Mouse (Mus musculus): ENCODE measurements around the gene Zfp108. TPM values are rescaled to one million over a fixed set of nuclear protein-coding genes. Genes with fewer than 3 reads are reported as not detected.

Zfp108 gene
- total and polyA plus RNA-seq, 3 experiments = 0.22 to 0.30 TPM; not detected in 1

DNA sequence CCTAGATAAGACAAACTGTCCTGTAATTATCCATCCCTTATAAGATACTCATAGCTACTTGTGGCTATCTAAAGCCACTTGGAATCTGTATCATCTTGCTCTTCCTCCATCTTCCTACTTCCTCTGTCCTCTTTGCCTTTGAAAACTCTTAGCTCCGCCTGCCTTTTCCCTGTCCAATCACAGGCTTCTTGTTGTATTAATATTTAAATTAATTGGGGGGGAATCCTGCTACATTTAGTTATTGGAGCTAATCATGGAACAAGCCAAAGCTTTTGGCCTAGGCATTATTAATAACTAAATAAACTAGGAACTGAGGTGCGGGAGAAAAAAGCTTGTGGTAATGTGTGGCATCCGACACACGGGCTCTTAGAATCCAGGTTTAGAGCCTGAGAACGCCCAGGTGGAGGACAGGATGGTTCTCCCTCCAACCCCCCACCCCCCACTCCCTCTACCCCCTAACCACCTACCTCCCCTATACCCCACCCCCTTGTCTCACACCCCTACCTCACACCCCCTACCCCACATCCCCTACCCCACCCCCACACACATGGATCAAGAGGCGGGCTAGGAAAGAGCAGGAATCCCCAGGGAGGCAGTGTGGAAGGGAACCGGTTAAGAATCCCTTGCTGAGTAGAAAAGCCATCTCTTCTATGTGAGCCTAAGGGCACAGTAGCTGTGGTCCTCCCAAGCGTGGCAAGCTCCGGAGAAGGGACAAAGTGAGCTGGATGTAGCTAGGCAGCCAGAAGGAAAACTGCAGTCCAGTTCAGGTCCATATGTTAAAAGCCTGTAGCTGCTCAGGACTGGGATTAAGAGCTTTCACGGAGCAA lies 25.6 kb downstream of the Zfp108 start:
- ATAC-seq (ENCODE audit: extremely low read depth, insufficient number of reproducible peaks, low FRiP score, poor library complexity, severe bottlenecking) (no peak), DNase-seq (ENCODE audit: low spot score) (no peak)
- peaks cover 8% of the 10 kb centered on the region for H3K27me3 ChIP-seq (ENCODE audit: insufficient read depth, low read length)
- TF ChIP-seq POLR2AphosphoS5 (IDR thresholded peaks at IDR 0.05; ENCODE audit: insufficient replicate concordance, low read depth, low read length) (no peak), TAL1 (conservative IDR thresholded peaks at IDR 0.05; ENCODE audit: low read depth, low read length) (no peak), GATA1 (IDR thresholded peaks at IDR 0.05; ENCODE audit: borderline replicate concordance, low read length) (no peak), CTCF (IDR thresholded peaks at IDR 0.05; ENCODE audit: low read depth, low read length) (no peak), GATA2 (IDR thresholded peaks at IDR 0.05; ENCODE audit: borderline replicate concordance, low read depth, low read length) (no peak)
- no peaks in the 10 kb centered on the region for H3K36me3 ChIP-seq (replicated peaks)
- no peaks in the 10 kb centered on the region for H3K9me3 ChIP-seq (replicated peaks)
- H3K4me3 ChIP-seq (ENCODE audit: low read depth, low read length) = no peak overlapping the region
- H3K4me1 ChIP-seq (ENCODE audit: insufficient read depth, low read depth, low read length) = no peaks in the 10 kb centered on the region

DNA sequence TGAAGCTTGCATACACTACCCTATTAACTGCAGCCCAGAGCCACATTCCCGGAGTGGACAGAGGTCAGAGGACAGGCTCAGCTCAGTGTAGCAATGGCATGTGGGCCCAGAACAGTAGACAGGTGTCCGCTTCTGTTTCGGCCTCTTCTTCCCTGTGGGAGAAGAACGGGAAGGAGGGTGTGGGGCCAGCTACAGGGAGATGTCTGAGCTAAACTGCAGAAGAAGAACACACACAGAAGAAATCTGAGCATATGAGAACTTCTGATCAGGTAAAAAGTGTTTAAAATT lies 26.2 kb downstream of the Zfp108 start:
- Histone ChIP-seq H3K27me3 (ENCODE audit: insufficient read depth, low read length) (peaks cover 8% of the 10 kb centered on the region), H3K9me3 (replicated peaks) (no peaks in the 10 kb centered on the region), H3K36me3 (replicated peaks) (no peaks in the 10 kb centered on the region), H3K4me3 (ENCODE audit: low read depth, low read length) (no peak overlapping the region), H3K4me1 (ENCODE audit: insufficient read depth, low read depth, low read length) (no peaks in the 10 kb centered on the region)
- ATAC-seq (ENCODE audit: extremely low read depth, insufficient number of reproducible peaks, low FRiP score, poor library complexity, severe bottlenecking) = no peak
- TF ChIP-seq TAL1 (conservative IDR thresholded peaks at IDR 0.05; ENCODE audit: low read depth, low read length) (no peak), GATA2 (IDR thresholded peaks at IDR 0.05; ENCODE audit: borderline replicate concordance, low read depth, low read length) (no peak), CTCF (IDR thresholded peaks at IDR 0.05; ENCODE audit: low read depth, low read length) (no peak), GATA1 (IDR thresholded peaks at IDR 0.05; ENCODE audit: borderline replicate concordance, low read length) (no peak), POLR2AphosphoS5 (IDR thresholded peaks at IDR 0.05; ENCODE audit: insufficient replicate concordance, low read depth, low read length) (no peak)
- no peak for DNase-seq (ENCODE audit: low spot score)

DNA sequence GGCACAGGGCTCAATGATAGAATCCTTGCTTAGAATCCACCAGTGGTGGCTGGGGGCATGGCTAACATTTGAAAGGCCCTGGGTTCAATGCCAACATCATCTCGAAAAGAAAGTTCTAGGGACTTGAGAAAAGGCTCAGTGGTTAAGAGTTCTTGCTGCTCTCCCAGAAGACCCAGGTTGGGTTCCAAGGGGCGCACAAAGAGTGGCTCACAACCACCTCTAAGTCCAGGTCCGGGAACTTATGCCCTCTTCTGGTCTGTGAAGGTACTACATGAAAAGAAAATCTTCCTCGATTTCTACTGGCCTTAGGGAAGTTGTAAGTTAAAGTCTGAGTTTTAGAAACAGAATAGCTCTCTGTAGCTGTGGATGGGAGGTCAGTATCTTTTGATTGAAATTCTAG lies 31.5 kb downstream of the Zfp108 start:
- 0 out of 2 replicates have a peak, but pooled peaks cover 2% of the 10 kb centered on the region for H3K27me3 ChIP-seq (ENCODE audit: insufficient read depth, low read length)
- H3K4me3 ChIP-seq (ENCODE audit: low read depth, low read length) = no peak overlapping the region
- TF ChIP-seq GATA1 (IDR thresholded peaks at IDR 0.05; ENCODE audit: borderline replicate concordance, low read length) (no peak), GATA2 (IDR thresholded peaks at IDR 0.05; ENCODE audit: borderline replicate concordance, low read depth, low read length) (no peak), CTCF (IDR thresholded peaks at IDR 0.05; ENCODE audit: low read depth, low read length) (no peak), TAL1 (conservative IDR thresholded peaks at IDR 0.05; ENCODE audit: low read depth, low read length) (no peak), POLR2AphosphoS5 (IDR thresholded peaks at IDR 0.05; ENCODE audit: insufficient replicate concordance, low read depth, low read length) (no peak)
- 0 out of 2 replicates have a peak, but pooled peaks cover 4% of the 10 kb centered on the region for H3K9me3 ChIP-seq (replicated peaks)
- ATAC-seq (ENCODE audit: extremely low read depth, insufficient number of reproducible peaks, low FRiP score, poor library complexity, severe bottlenecking) (no peak), DNase-seq (ENCODE audit: low spot score) (no peak)
- peaks cover 11% of the 10 kb centered on the region for H3K36me3 ChIP-seq (replicated peaks)
- H3K4me1 ChIP-seq (ENCODE audit: insufficient read depth, low read depth, low read length) = no peaks in the 10 kb centered on the region; the same call in 1 of the 2 replicates

DNA sequence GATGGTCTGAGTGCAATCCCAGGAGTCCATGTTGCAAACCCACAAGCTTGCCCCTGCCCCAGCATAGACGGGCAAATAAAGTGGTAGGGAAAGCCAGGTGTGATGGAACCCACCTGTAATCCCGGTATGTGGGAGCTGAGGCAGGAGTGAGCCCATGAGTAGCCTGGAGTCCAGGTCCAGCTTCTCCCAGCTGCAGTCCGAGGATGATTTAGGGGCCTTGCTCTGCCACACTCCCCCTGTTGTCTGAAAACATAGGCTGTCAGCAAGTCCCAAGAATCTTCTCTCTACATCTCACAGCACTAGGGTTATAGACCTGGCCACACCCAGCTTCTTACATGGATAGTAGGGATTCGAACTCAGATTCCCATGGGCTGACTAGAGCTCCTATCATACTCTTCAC lies 32.3 kb downstream of the Zfp108 start:
- Histone ChIP-seq H3K27me3 (ENCODE audit: insufficient read depth, low read length) (0 out of 2 replicates have a peak, but pooled peaks cover 2% of the 10 kb centered on the region), H3K4me1 (ENCODE audit: insufficient read depth, low read depth, low read length) (no peaks in the 10 kb centered on the region; the same call in 1 of the 2 replicates), H3K36me3 (replicated peaks) (peaks cover 19% of the 10 kb centered on the region), H3K4me3 (ENCODE audit: low read depth, low read length) (no peak overlapping the region), H3K9me3 (replicated peaks) (0 out of 2 replicates have a peak, but pooled peaks cover 8% of the 10 kb centered on the region)
- ATAC-seq (ENCODE audit: extremely low read depth, insufficient number of reproducible peaks, low FRiP score, poor library complexity, severe bottlenecking) (no peak), DNase-seq (ENCODE audit: low spot score) (no peak)
- no peak for TF ChIP-seq GATA1 (IDR thresholded peaks at IDR 0.05; ENCODE audit: borderline replicate concordance, low read length)
- TF ChIP-seq POLR2AphosphoS5 (IDR thresholded peaks at IDR 0.05; ENCODE audit: insufficient replicate concordance, low read depth, low read length) = no peak
- no peak for TF ChIP-seq CTCF (IDR thresholded peaks at IDR 0.05; ENCODE audit: low read depth, low read length)
- TF ChIP-seq GATA2 (IDR thresholded peaks at IDR 0.05; ENCODE audit: borderline replicate concordance, low read depth, low read length) = no peak
- TF ChIP-seq TAL1 (conservative IDR thresholded peaks at IDR 0.05; ENCODE audit: low read depth, low read length) = no peak

DNA sequence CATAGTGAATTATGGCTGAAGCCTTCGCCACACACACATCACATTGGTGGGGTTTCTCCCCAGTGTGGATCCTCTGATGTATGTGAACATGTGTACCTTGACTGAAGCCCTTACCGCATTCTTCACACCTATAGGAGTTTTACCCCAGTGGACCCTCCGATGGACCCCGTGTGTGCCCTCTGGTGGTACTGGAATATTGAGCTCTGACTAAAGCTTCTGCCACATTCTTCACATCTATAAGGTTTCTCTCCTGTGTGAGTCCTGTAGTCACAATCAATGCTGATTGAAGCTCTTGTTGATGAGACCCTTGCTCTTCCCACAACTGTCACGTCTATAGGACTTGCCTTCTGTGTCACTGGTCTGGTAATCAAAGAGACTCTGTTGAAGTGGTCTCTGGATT lies 33.1 kb downstream of the Zfp108 start:
- 0 out of 2 replicates have a peak, but pooled peaks cover 8% of the 10 kb centered on the region for H3K9me3 ChIP-seq (replicated peaks)
- H3K4me1 ChIP-seq (ENCODE audit: insufficient read depth, low read depth, low read length) = no peaks in the 10 kb centered on the region; the same call in 1 of the 2 replicates
- H3K4me3 ChIP-seq (ENCODE audit: low read depth, low read length) = no peak overlapping the region
- H3K27me3 ChIP-seq (ENCODE audit: insufficient read depth, low read length) = 0 out of 2 replicates have a peak, but pooled peaks cover 2% of the 10 kb centered on the region
- H3K36me3 ChIP-seq (replicated peaks) = peaks cover 26% of the 10 kb centered on the region
- ATAC-seq (ENCODE audit: extremely low read depth, insufficient number of reproducible peaks, low FRiP score, poor library complexity, severe bottlenecking) = no peak
- 0 out of 2 replicates have a peak, but pooled peaks have one; percentile 3 for TF ChIP-seq CTCF (IDR thresholded peaks at IDR 0.05; ENCODE audit: low read depth, low read length)
- TF ChIP-seq GATA2 (IDR thresholded peaks at IDR 0.05; ENCODE audit: borderline replicate concordance, low read depth, low read length) = no peak
- no peak for TF ChIP-seq TAL1 (conservative IDR thresholded peaks at IDR 0.05; ENCODE audit: low read depth, low read length)
- no peak for TF ChIP-seq POLR2AphosphoS5 (IDR thresholded peaks at IDR 0.05; ENCODE audit: insufficient replicate concordance, low read depth, low read length)
- DNase-seq (ENCODE audit: low spot score) = no peak

DNA sequence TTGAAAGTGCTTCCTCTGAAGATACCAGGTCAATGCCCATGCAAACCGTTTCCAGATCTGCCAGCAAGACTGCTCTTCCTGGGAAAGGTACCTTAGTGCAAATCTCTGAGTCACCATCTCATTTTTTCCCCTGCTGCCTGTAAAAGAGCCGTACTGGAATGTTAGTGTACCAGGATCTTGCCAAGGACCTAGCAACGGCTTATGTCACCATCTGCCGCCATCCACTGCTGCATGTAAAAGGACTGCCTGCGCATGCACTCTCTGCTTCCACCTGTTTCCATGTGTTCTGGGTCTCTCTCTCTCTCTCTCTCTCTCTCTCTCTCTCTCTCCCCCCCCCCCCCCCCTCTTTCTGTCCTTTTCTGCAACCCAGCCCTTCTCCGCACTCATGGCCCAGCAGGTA lies 33.9 kb downstream of the Zfp108 start:
- DNase-seq (ENCODE audit: low spot score) = no peak
- Histone ChIP-seq H3K27me3 (ENCODE audit: insufficient read depth, low read length) (0 out of 2 replicates have a peak, but pooled peaks cover 2% of the 10 kb centered on the region), H3K4me3 (ENCODE audit: low read depth, low read length) (no peak overlapping the region), H3K36me3 (replicated peaks) (peaks cover 32% of the 10 kb centered on the region), H3K4me1 (ENCODE audit: insufficient read depth, low read depth, low read length) (no peaks in the 10 kb centered on the region; the same call in 1 of the 2 replicates), H3K9me3 (replicated peaks) (0 out of 2 replicates have a peak, but pooled peaks cover 8% of the 10 kb centered on the region)
- ATAC-seq (ENCODE audit: extremely low read depth, insufficient number of reproducible peaks, low FRiP score, poor library complexity, severe bottlenecking) = no peak
- TF ChIP-seq GATA2 (IDR thresholded peaks at IDR 0.05; ENCODE audit: borderline replicate concordance, low read depth, low read length) (no peak), CTCF (IDR thresholded peaks at IDR 0.05; ENCODE audit: low read depth, low read length) (no peak), TAL1 (conservative IDR thresholded peaks at IDR 0.05; ENCODE audit: low read depth, low read length) (no peak), POLR2AphosphoS5 (IDR thresholded peaks at IDR 0.05; ENCODE audit: insufficient replicate concordance, low read depth, low read length) (no peak), GATA1 (IDR thresholded peaks at IDR 0.05; ENCODE audit: borderline replicate concordance, low read length) (no peak)
